ENCODE assay signal across 10 mouse cellular contexts in genomic region chr11:22206611-22207010, GRCm38 (mm10).
DNase-seq lines count a peak whose midpoint lies in the region; ATAC-seq and TF ChIP-seq lines count a peak whose summit lies in the region.
"Had no signal": no experiment of that assay in that cellular context is flagged by ENCODE, and none has a peak within 500 bp of the region (broad histone marks: within the 10 kb centered on the region; RNA-seq: fewer than 3 reads in every experiment).

No protein-coding gene starts in this region.

- TF ChIP-seq EP300 in heart, postnatal 0 days (IDR thresholded peaks at IDR 0.05; ENCODE audit: low read depth): no peak

- WGBS in heart, postnatal 0 days: 22% methylated on average over 1 of the region's 1 CpGs
- 30% methylated on average over 1 of the region's 1 CpGs for WGBS in heart, embryonic 11.5 days (ENCODE audit: insufficient replicate concordance)
- 0% methylated on average over 1 of the region's 1 CpGs for WGBS in forebrain, embryonic 13.5 days

- H3K4me1 ChIP-seq in heart, postnatal 0 days (ENCODE audit: control insufficient read depth, insufficient read depth): no peaks in the 10 kb centered on the region
- H3K4me1 ChIP-seq in heart, embryonic 11.5 days (ENCODE audit: control insufficient read depth, insufficient read depth, low read length): no peaks in the 10 kb centered on the region
- H3K4me1 ChIP-seq in forebrain, embryonic 13.5 days: peaks cover 21% of the 10 kb centered on the region
- H3K4me1 ChIP-seq: liver, embryonic 15.5 days had no signal

- DNase-seq in heart, postnatal 0 days (ENCODE audit: low spot score): peak; percentile 59
- DNase-seq in lung, postnatal 25 days (ENCODE audit: low spot score): peak; percentile 8
- DNase-seq in lung, postnatal 10 days: no peak
- DNase-seq in retina, postnatal 1 day: peak; percentile 45
- no peak for DNase-seq in gastrocnemius, postnatal 25 days
- DNase-seq in adrenal gland, postnatal 10 days: no peak
- DNase-seq: heart, postnatal 36 days had no signal

- H3K4me2 ChIP-seq in heart, postnatal 0 days (ENCODE audit: low read depth, low read length): no peak overlapping the region
- H3K4me2 ChIP-seq in heart, embryonic 11.5 days: no peak overlapping the region
- H3K4me2 ChIP-seq in forebrain, embryonic 13.5 days: no peak overlapping the region
- H3K4me2 ChIP-seq: liver, embryonic 15.5 days had no signal

- H3K27ac ChIP-seq in heart, postnatal 0 days (ENCODE audit: low read depth): no peak overlapping the region
- H3K27ac ChIP-seq in heart, embryonic 11.5 days (ENCODE audit: low read depth, low read length): no peak overlapping the region
- H3K27ac ChIP-seq in forebrain, embryonic 13.5 days: no peak overlapping the region
- H3K27ac ChIP-seq: liver, embryonic 15.5 days had no signal

- peak; percentile 71 for TF ChIP-seq CTCF in heart, postnatal 0 days (IDR thresholded peaks at IDR 0.05; ENCODE audit: low read depth)

- no peaks in the 10 kb centered on the region for H3K36me3 ChIP-seq in heart, postnatal 0 days (replicated peaks; ENCODE audit: control insufficient read depth, insufficient read depth, low read length)
- no peaks in the 10 kb centered on the region for H3K36me3 ChIP-seq in heart, embryonic 11.5 days (ENCODE audit: control insufficient read depth, insufficient read depth, low read length)
- H3K36me3 ChIP-seq in forebrain, embryonic 13.5 days (ENCODE audit: poor library complexity, severe bottlenecking): no peaks in the 10 kb centered on the region
- H3K36me3 ChIP-seq: liver, embryonic 15.5 days had no signal

- no peak overlapping the region for H3K9ac ChIP-seq in heart, postnatal 0 days (replicated peaks; ENCODE audit: low read depth, low read length)
- H3K9ac ChIP-seq in heart, embryonic 11.5 days (ENCODE audit: low read depth, low read length): no peak overlapping the region
- no peak overlapping the region for H3K9ac ChIP-seq in forebrain, embryonic 13.5 days
- H3K9ac ChIP-seq: liver, embryonic 15.5 days had no signal

- no peaks in the 10 kb centered on the region for H3K9me3 ChIP-seq in heart, postnatal 0 days (replicated peaks; ENCODE audit: control insufficient read depth, low read length)
- H3K9me3 ChIP-seq in heart, embryonic 11.5 days (replicated peaks; ENCODE audit: control insufficient read depth, low read length): no peaks in the 10 kb centered on the region
- no peaks in the 10 kb centered on the region for H3K9me3 ChIP-seq in forebrain, embryonic 13.5 days (replicated peaks)
- H3K9me3 ChIP-seq: liver, embryonic 15.5 days had no signal

- no peaks in the 10 kb centered on the region for H3K27me3 ChIP-seq in heart, postnatal 0 days (ENCODE audit: control insufficient read depth, insufficient read depth, low read length)
- no peaks in the 10 kb centered on the region for H3K27me3 ChIP-seq in heart, embryonic 11.5 days (ENCODE audit: control insufficient read depth, insufficient read depth, low read length)
- no peaks in the 10 kb centered on the region for H3K27me3 ChIP-seq in forebrain, embryonic 13.5 days
- H3K27me3 ChIP-seq: liver, embryonic 15.5 days had no signal

- no peak overlapping the region for H3K4me3 ChIP-seq in heart, postnatal 0 days (ENCODE audit: low read depth, low read length)
- no peak overlapping the region for H3K4me3 ChIP-seq in heart, embryonic 11.5 days (ENCODE audit: low read depth, low read length)
- no peak overlapping the region for H3K4me3 ChIP-seq in forebrain, embryonic 13.5 days
- H3K4me3 ChIP-seq: liver, embryonic 15.5 days had no signal

- ATAC-seq in heart, postnatal 0 days (ENCODE audit: insufficient read depth, low read depth): peak; percentile 68; the same call in 1 of the 2 replicates
- ATAC-seq in heart, embryonic 11.5 days (replicated peaks; ENCODE audit: insufficient number of reproducible peaks, low FRiP score, low TSS enrichment): no peak
- peak; percentile 94 for ATAC-seq in forebrain, embryonic 13.5 days

Comparison
In these comparisons a context has a peak if more than half of its experiments do, and no peak if none do; other contexts are left out.
1. DNase-seq: peak in heart, postnatal 0 days (single experiment), lung, postnatal 25 days (single experiment) and retina, postnatal 1 day (single experiment); none in lung, postnatal 10 days (single experiment), gastrocnemius, postnatal 25 days (single experiment) and adrenal gland, postnatal 10 days (single experiment).